Mouse (Mus musculus): ENCODE results near the gene Acbd6. TPM values are rescaled to one million over a fixed set of nuclear protein-coding genes. Genes with fewer than 3 reads are reported as not detected.

The Acbd6 gene
- polyA plus RNA-seq, 1 experiment from 2014 or later = 71.5 TPM

GRCm38 (mm10) chr1:155675570-155675969 is 117.7 kb downstream of the Acbd6 start:
- H3K27ac ChIP-seq = no peak overlapping the region
- H3K4me3 ChIP-seq (replicated peaks) = no peak overlapping the region
- ATAC-seq (ENCODE audit: insufficient read depth, low FRiP score, low read depth) = no peak
- H3K9ac ChIP-seq = no peak overlapping the region
- no peaks in the 10 kb centered on the region for H3K36me3 ChIP-seq
- H3K4me2 ChIP-seq = no peak overlapping the region
- no peaks in the 10 kb centered on the region for H3K27me3 ChIP-seq (replicated peaks)
- no peaks in the 10 kb centered on the region for H3K4me1 ChIP-seq
- WGBS = 82% methylated on average over 6 of the region's 6 CpGs
- no peaks in the 10 kb centered on the region for H3K9me3 ChIP-seq

GRCm38 (mm10) chr1:155681116-155681799 is 123.3 kb downstream of the Acbd6 start:
- Histone ChIP-seq H3K36me3 (no peaks in the 10 kb centered on the region), H3K9ac (no peak overlapping the region), H3K4me1 (no peaks in the 10 kb centered on the region), H3K4me2 (no peak overlapping the region), H3K27ac (no peak overlapping the region), H3K4me3 (replicated peaks) (no peak overlapping the region), H3K27me3 (replicated peaks) (no peaks in the 10 kb centered on the region), H3K9me3 (no peaks in the 10 kb centered on the region)
- no peak for ATAC-seq (ENCODE audit: insufficient read depth, low FRiP score, low read depth)
- 64% methylated on average over 10 of the region's 10 CpGs for WGBS

GRCm38 (mm10) chr1:155686816-155687215 is 128.9 kb downstream of the Acbd6 start:
- Histone ChIP-seq H3K4me3 (replicated peaks) (no peak overlapping the region), H3K27me3 (replicated peaks) (no peaks in the 10 kb centered on the region), H3K9ac (no peak overlapping the region), H3K4me2 (no peak overlapping the region), H3K36me3 (no peaks in the 10 kb centered on the region), H3K4me1 (no peaks in the 10 kb centered on the region), H3K27ac (no peak overlapping the region), H3K9me3 (no peaks in the 10 kb centered on the region)
- WGBS = 72% methylated on average over 15 of the region's 15 CpGs
- no peak for ATAC-seq (ENCODE audit: insufficient read depth, low FRiP score, low read depth)

- Histone ChIP-seq H3K4me2 (no peak overlapping the region), H3K4me3 (replicated peaks) (no peak overlapping the region), H3K27me3 (replicated peaks) (no peaks in the 10 kb centered on the region), H3K9me3 (no peaks in the 10 kb centered on the region), H3K9ac (no peak overlapping the region), H3K36me3 (no peaks in the 10 kb centered on the region), H3K4me1 (no peaks in the 10 kb centered on the region), H3K27ac (no peak overlapping the region)
- 80% methylated on average over 4 of the region's 4 CpGs for WGBS
- no peak for ATAC-seq (ENCODE audit: insufficient read depth, low FRiP score, low read depth)
Observed at GRCm38 (mm10) chr1:155689141-155689540, 131.2 kb downstream of the Acbd6 start.

GRCm38 (mm10) chr1:155689558-155689957 is 131.6 kb downstream of the Acbd6 start:
- peak; percentile 31; the same call in 1 of the 2 replicates for ATAC-seq (ENCODE audit: insufficient read depth, low FRiP score, low read depth)
- no peaks in the 10 kb centered on the region for H3K27me3 ChIP-seq (replicated peaks)
- no peak overlapping the region for H3K27ac ChIP-seq
- H3K9ac ChIP-seq = no peak overlapping the region
- H3K4me1 ChIP-seq = no peaks in the 10 kb centered on the region
- 80% methylated on average over 5 of the region's 5 CpGs for WGBS
- no peak overlapping the region for H3K4me2 ChIP-seq
- no peaks in the 10 kb centered on the region for H3K36me3 ChIP-seq
- H3K9me3 ChIP-seq = no peaks in the 10 kb centered on the region
- no peak overlapping the region for H3K4me3 ChIP-seq (replicated peaks)

GRCm38 (mm10) chr1:155692230-155692629 is 134.3 kb downstream of the Acbd6 start:
- H3K4me2 ChIP-seq = no peak overlapping the region
- no peak overlapping the region for H3K4me3 ChIP-seq (replicated peaks)
- no peaks in the 10 kb centered on the region for H3K9me3 ChIP-seq
- H3K27ac ChIP-seq = no peak overlapping the region
- no peaks in the 10 kb centered on the region for H3K27me3 ChIP-seq (replicated peaks)
- no peaks in the 10 kb centered on the region for H3K36me3 ChIP-seq
- H3K9ac ChIP-seq = no peak overlapping the region
- no peaks in the 10 kb centered on the region for H3K4me1 ChIP-seq
- ATAC-seq (ENCODE audit: insufficient read depth, low FRiP score, low read depth) = no peak
- 90% methylated on average over 6 of the region's 6 CpGs for WGBS

GRCm38 (mm10) chr1:155693026-155693425 is 135.1 kb downstream of the Acbd6 start:
- WGBS = 51% methylated on average over 11 of the region's 11 CpGs
- Histone ChIP-seq H3K9me3 (no peaks in the 10 kb centered on the region), H3K36me3 (no peaks in the 10 kb centered on the region), H3K27ac (no peak overlapping the region), H3K4me2 (no peak overlapping the region), H3K4me3 (replicated peaks) (no peak overlapping the region), H3K9ac (no peak overlapping the region), H3K4me1 (no peaks in the 10 kb centered on the region), H3K27me3 (replicated peaks) (no peaks in the 10 kb centered on the region)
- no peak for ATAC-seq (ENCODE audit: insufficient read depth, low FRiP score, low read depth)

- WGBS = 29% methylated on average over 5 of the region's 5 CpGs
- no peak overlapping the region for H3K4me2 ChIP-seq
Observed at GRCm38 (mm10) chr1:155693443-155693842, 135.5 kb downstream of the Acbd6 start.

GRCm38 (mm10) chr1:155698373-155699159 is 140.6 kb downstream of the Acbd6 start:
- Histone ChIP-seq H3K4me2 (no peak overlapping the region), H3K4me3 (replicated peaks) (no peak overlapping the region), H3K27ac (no peak overlapping the region), H3K9ac (no peak overlapping the region), H3K4me1 (no peaks in the 10 kb centered on the region), H3K36me3 (no peaks in the 10 kb centered on the region), H3K9me3 (no peaks in the 10 kb centered on the region), H3K27me3 (replicated peaks) (no peaks in the 10 kb centered on the region)
- 59% methylated on average over 17 of the region's 17 CpGs for WGBS
- ATAC-seq (ENCODE audit: insufficient read depth, low FRiP score, low read depth) = no peak

More at GRCm38 (mm10) chr1:155693443-155693842, 135.5 kb downstream of the Acbd6 start:
- Histone ChIP-seq H3K4me3 (replicated peaks) (no peak overlapping the region), H3K9ac (no peak overlapping the region), H3K4me1 (no peaks in the 10 kb centered on the region), H3K27me3 (replicated peaks) (no peaks in the 10 kb centered on the region), H3K9me3 (no peaks in the 10 kb centered on the region), H3K27ac (no peak overlapping the region), H3K36me3 (no peaks in the 10 kb centered on the region)
- no peak for ATAC-seq (ENCODE audit: insufficient read depth, low FRiP score, low read depth)

GRCm38 (mm10) chr1:155700886-155701285 is 143.0 kb downstream of the Acbd6 start:
- no peak for ATAC-seq (ENCODE audit: insufficient read depth, low FRiP score, low read depth)
- no peak overlapping the region for H3K9ac ChIP-seq
- H3K9me3 ChIP-seq = no peaks in the 10 kb centered on the region

GRCm38 (mm10) chr1:155703191-155703680 is 145.3 kb downstream of the Acbd6 start:
- no peak overlapping the region for H3K4me2 ChIP-seq
- H3K4me3 ChIP-seq (replicated peaks) = no peak overlapping the region
- H3K9me3 ChIP-seq = no peaks in the 10 kb centered on the region
- WGBS = 76% methylated on average over 5 of the region's 5 CpGs
- no peaks in the 10 kb centered on the region for H3K4me1 ChIP-seq
- no peak overlapping the region for H3K27ac ChIP-seq
- H3K27me3 ChIP-seq (replicated peaks) = no peaks in the 10 kb centered on the region
- no peak overlapping the region for H3K9ac ChIP-seq
- ATAC-seq (ENCODE audit: insufficient read depth, low FRiP score, low read depth) = no peak
- no peaks in the 10 kb centered on the region for H3K36me3 ChIP-seq

More at GRCm38 (mm10) chr1:155700886-155701285, 143.0 kb downstream of the Acbd6 start:
- H3K27ac ChIP-seq = no peak overlapping the region
- no peaks in the 10 kb centered on the region for H3K36me3 ChIP-seq
- no peaks in the 10 kb centered on the region for H3K4me1 ChIP-seq
- H3K4me3 ChIP-seq (replicated peaks) = no peak overlapping the region
- H3K4me2 ChIP-seq = no peak overlapping the region
- no peaks in the 10 kb centered on the region for H3K27me3 ChIP-seq (replicated peaks)

- WGBS = 46% methylated on average over 5 of the region's 5 CpGs
- Histone ChIP-seq H3K9me3 (no peaks in the 10 kb centered on the region), H3K4me3 (replicated peaks) (no peak overlapping the region), H3K9ac (no peak overlapping the region), H3K36me3 (no peaks in the 10 kb centered on the region), H3K4me1 (no peaks in the 10 kb centered on the region), H3K27me3 (replicated peaks) (no peaks in the 10 kb centered on the region), H3K4me2 (no peak overlapping the region), H3K27ac (no peak overlapping the region)
- 0 out of 2 replicates have a peak, but pooled peaks have one; percentile 35 for ATAC-seq (ENCODE audit: insufficient read depth, low FRiP score, low read depth)
Observed at GRCm38 (mm10) chr1:155704182-155704581, 146.3 kb downstream of the Acbd6 start.
